Mouse (Mus musculus): ENCODE measurements at regions not wholly inside any gene's neighbourhood (a gene's known extent, or its start where the extent isn't known, plus 50 kb on each side); places are given as distances from the start of the nearest gene placed in this dataset.

DNA sequence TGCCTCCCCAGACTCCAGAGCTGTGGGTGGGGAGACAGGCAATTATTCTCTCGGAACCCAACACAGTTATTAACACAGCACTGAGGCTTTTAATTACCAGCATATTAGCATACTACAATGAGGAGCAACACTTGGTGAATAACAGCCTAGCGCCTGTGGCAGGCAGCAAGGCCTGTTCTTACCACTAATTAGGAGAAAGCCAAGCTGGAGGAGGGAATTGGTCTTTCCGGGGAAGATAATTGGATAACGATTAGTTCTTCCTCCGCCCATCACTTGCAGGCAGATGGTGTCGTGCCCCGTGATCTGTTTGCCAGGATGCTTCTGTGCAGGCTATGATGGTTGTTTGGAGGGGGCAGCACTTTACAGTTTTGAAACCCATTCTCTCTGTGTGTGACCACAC lies 62.2 kb upstream of the Kcng1 start:
- TF ChIP-seq POLR2A (IDR thresholded peaks at IDR 0.05; ENCODE audit: insufficient read depth, low read length), result no peak
- TF ChIP-seq CTCF (IDR thresholded peaks at IDR 0.05; ENCODE audit: low read depth, low read length), result no peak
- no peak for TF ChIP-seq EP300 (IDR thresholded peaks at IDR 0.05; ENCODE audit: insufficient read depth, low read depth, low read length)

All from ES-Bruce4 (cell line).